Mouse (Mus musculus): Measurements from ENCODE around the gene Fkbp6. TPM values are rescaled to one million over a fixed set of nuclear protein-coding genes. Genes with fewer than 3 reads are reported as not detected.

The Fkbp6 gene
- total RNA-seq, 1 experiment from 2014 or later = 0.30 TPM

Small RNA genes lying within 50 kb of the gene (microRNA-seq; reads per million reads assigned to microRNA genes)
- 0.69 to 1.8 reads per million in 2 experiments for gene Mir7033

Other genes starting within 250 kb of the Fkbp6 start
- 31.5 and 46.0 TPM in 2 replicates for gene Tbl2, start 200.4 kb downstream of the Fkbp6 start, total RNA-seq (2021)
- 63.2 and 64.0 TPM in 2 replicates for gene Bcl7b, start 181.8 kb downstream of the Fkbp6 start, total RNA-seq (2021)
- 85.7 and 114 TPM in 2 replicates for gene Baz1b, start 162.8 kb downstream of the Fkbp6 start, total RNA-seq (2021)
- 2.4 and 3.1 TPM in 2 replicates for gene Fzd9, start 98.8 kb downstream of the Fkbp6 start, total RNA-seq (2021)
- not detected in 2 replicates for gene Trim50, start 3.3 kb upstream of the Fkbp6 start, total RNA-seq (2021)
- 22.6 and 25.0 TPM in 2 replicates for gene Nsun5, start 19.9 kb upstream of the Fkbp6 start, total RNA-seq (2021)
- gene Pom121, start 44.5 kb upstream of the Fkbp6 start, total RNA-seq (2021) = 24.6 and 25.7 TPM in 2 replicates
- 24.3 and 27.1 TPM in 2 replicates for gene Hip1, start 195.1 kb upstream of the Fkbp6 start, total RNA-seq (2021)
- gene Ccl26, start 213.5 kb upstream of the Fkbp6 start, total RNA-seq (2021) = not detected in 2 replicates
- 0.61 TPM in 1 of 2 replicates, not detected in the other for gene Ccl24, start 223.0 kb upstream of the Fkbp6 start, total RNA-seq (2021)